Mouse (Mus musculus): ENCODE results near the gene 1700034J05Rik. TPM values are rescaled to one million over a fixed set of nuclear protein-coding genes. Genes with fewer than 3 reads are reported as not detected.

The 1700034J05Rik gene
- polyA plus RNA-seq, 2 experiments = 0.56 TPM; not detected in 1

- Histone ChIP-seq H3K4me1 (ENCODE audit: control insufficient read depth, insufficient read depth, low read length) (peaks cover 7% of the 10 kb centered on the region; the same call in 1 of the 2 replicates), H3K27me3 (ENCODE audit: control insufficient read depth, insufficient read depth, low read length) (no peaks in the 10 kb centered on the region), H3K9ac (ENCODE audit: low read depth, low read length, severe bottlenecking) (no peak overlapping the region), H3K9me3 (ENCODE audit: control insufficient read depth, low read length) (no peaks in the 10 kb centered on the region), H3K36me3 (ENCODE audit: control insufficient read depth, insufficient read depth, low read length) (no peaks in the 10 kb centered on the region), H3K4me3 (replicated peaks; ENCODE audit: low read length) (no peak overlapping the region), H3K27ac (replicated peaks; ENCODE audit: low read depth, low read length) (no peak overlapping the region), H3K4me2 (replicated peaks; ENCODE audit: low read depth, low read length, severe bottlenecking) (no peak overlapping the region)
- DNase-seq (ENCODE audit: low spot score) = no peak
- no peak for TF ChIP-seq POLR2A (IDR thresholded peaks at IDR 0.05; ENCODE audit: borderline replicate concordance, extremely low read depth, insufficient read depth, insufficient read length)
- 64% methylated on average over 12 of the region's 12 CpGs for WGBS
- no peak for ATAC-seq (ENCODE audit: low FRiP score, low read depth)
Measured at GRCm38 (mm10) chr6:146966446-146967019, 12.3 kb upstream of the 1700034J05Rik start.

- H3K27ac ChIP-seq (replicated peaks; ENCODE audit: low read depth, low read length) = no peak overlapping the region
- no peak overlapping the region for H3K4me2 ChIP-seq (replicated peaks; ENCODE audit: low read depth, low read length, severe bottlenecking)
- H3K9me3 ChIP-seq (ENCODE audit: control insufficient read depth, low read length) = no peaks in the 10 kb centered on the region
- H3K36me3 ChIP-seq (ENCODE audit: control insufficient read depth, insufficient read depth, low read length) = no peaks in the 10 kb centered on the region
- no peak overlapping the region for H3K4me3 ChIP-seq (replicated peaks; ENCODE audit: low read length)
- WGBS = 89% methylated on average over 13 of the region's 13 CpGs
- TF ChIP-seq POLR2A (IDR thresholded peaks at IDR 0.05; ENCODE audit: borderline replicate concordance, extremely low read depth, insufficient read depth, insufficient read length) = no peak
- ATAC-seq (ENCODE audit: low FRiP score, low read depth) (no peak), DNase-seq (ENCODE audit: low spot score) (no peak)
- peaks cover 9% of the 10 kb centered on the region; the same call in 1 of the 2 replicates for H3K4me1 ChIP-seq (ENCODE audit: control insufficient read depth, insufficient read depth, low read length)
- H3K27me3 ChIP-seq (ENCODE audit: control insufficient read depth, insufficient read depth, low read length) = no peaks in the 10 kb centered on the region
- no peak overlapping the region for H3K9ac ChIP-seq (ENCODE audit: low read depth, low read length, severe bottlenecking)
Measured at GRCm38 (mm10) chr6:146965139-146965772, 11.0 kb upstream of the 1700034J05Rik start.

GRCm38 (mm10) chr6:146963396-146964150 lies 9.4 kb upstream of the 1700034J05Rik start:
- DNase-seq (ENCODE audit: low spot score) = no peak
- 66% methylated on average over 6 of the region's 6 CpGs for WGBS

GRCm38 (mm10) chr6:146961832-146962481 lies 7.7 kb upstream of the 1700034J05Rik start:
- WGBS = 33% methylated on average over 6 of the region's 6 CpGs

More at GRCm38 (mm10) chr6:146963396-146964150, 9.4 kb upstream of the 1700034J05Rik start:
- Histone ChIP-seq H3K4me3 (replicated peaks; ENCODE audit: low read length) (no peak overlapping the region), H3K36me3 (ENCODE audit: control insufficient read depth, insufficient read depth, low read length) (no peaks in the 10 kb centered on the region), H3K9me3 (ENCODE audit: control insufficient read depth, low read length) (no peaks in the 10 kb centered on the region), H3K9ac (ENCODE audit: low read depth, low read length, severe bottlenecking) (no peak overlapping the region), H3K4me1 (ENCODE audit: control insufficient read depth, insufficient read depth, low read length) (peaks cover 9% of the 10 kb centered on the region), H3K27ac (replicated peaks; ENCODE audit: low read depth, low read length) (no peak overlapping the region), H3K4me2 (replicated peaks; ENCODE audit: low read depth, low read length, severe bottlenecking) (no peak overlapping the region), H3K27me3 (ENCODE audit: control insufficient read depth, insufficient read depth, low read length) (no peaks in the 10 kb centered on the region)
- no peak for TF ChIP-seq POLR2A (IDR thresholded peaks at IDR 0.05; ENCODE audit: borderline replicate concordance, extremely low read depth, insufficient read depth, insufficient read length)
- ATAC-seq (ENCODE audit: low FRiP score, low read depth) = no peak

GRCm38 (mm10) chr6:146960956-146961355 lies 6.7 kb upstream of the 1700034J05Rik start:
- Histone ChIP-seq H3K4me2 (replicated peaks; ENCODE audit: low read depth, low read length, severe bottlenecking) (no peak overlapping the region), H3K9ac (ENCODE audit: low read depth, low read length, severe bottlenecking) (no peak overlapping the region), H3K9me3 (ENCODE audit: control insufficient read depth, low read length) (no peaks in the 10 kb centered on the region), H3K27me3 (ENCODE audit: control insufficient read depth, insufficient read depth, low read length) (no peaks in the 10 kb centered on the region), H3K27ac (replicated peaks; ENCODE audit: low read depth, low read length) (no peak overlapping the region), H3K36me3 (ENCODE audit: control insufficient read depth, insufficient read depth, low read length) (no peaks in the 10 kb centered on the region), H3K4me3 (replicated peaks; ENCODE audit: low read length) (no peak overlapping the region), H3K4me1 (ENCODE audit: control insufficient read depth, insufficient read depth, low read length) (peaks cover 5% of the 10 kb centered on the region)
- TF ChIP-seq POLR2A (IDR thresholded peaks at IDR 0.05; ENCODE audit: borderline replicate concordance, extremely low read depth, insufficient read depth, insufficient read length) = no peak
- DNase-seq (ENCODE audit: low spot score) (no peak), ATAC-seq (ENCODE audit: low FRiP score, low read depth) (no peak)
- WGBS = 78% methylated on average over 5 of the region's 5 CpGs

More at GRCm38 (mm10) chr6:146961832-146962481, 7.7 kb upstream of the 1700034J05Rik start:
- Histone ChIP-seq H3K27me3 (ENCODE audit: control insufficient read depth, insufficient read depth, low read length) (no peaks in the 10 kb centered on the region), H3K9me3 (ENCODE audit: control insufficient read depth, low read length) (no peaks in the 10 kb centered on the region), H3K4me3 (replicated peaks; ENCODE audit: low read length) (no peak overlapping the region), H3K9ac (ENCODE audit: low read depth, low read length, severe bottlenecking) (no peak overlapping the region), H3K27ac (replicated peaks; ENCODE audit: low read depth, low read length) (no peak overlapping the region; the same call in 1 of the 2 replicates), H3K36me3 (ENCODE audit: control insufficient read depth, insufficient read depth, low read length) (no peaks in the 10 kb centered on the region), H3K4me2 (replicated peaks; ENCODE audit: low read depth, low read length, severe bottlenecking) (no peak overlapping the region), H3K4me1 (ENCODE audit: control insufficient read depth, insufficient read depth, low read length) (peaks cover 9% of the 10 kb centered on the region)
- DNase-seq (ENCODE audit: low spot score) = no peak
- TF ChIP-seq POLR2A (IDR thresholded peaks at IDR 0.05; ENCODE audit: borderline replicate concordance, extremely low read depth, insufficient read depth, insufficient read length) = no peak
- no peak for ATAC-seq (ENCODE audit: low FRiP score, low read depth)
